Mouse (Mus musculus) stomach, embryonic 14.5 days (tissue): ENCODE measurements around the gene Gatm. TPM values are rescaled to one million over a fixed set of nuclear protein-coding genes. Genes with fewer than 3 reads are reported as not detected.

Experiments used
- ATAC-seq: fragments of 200-750 bp; cut with Nextera tagmentation; 2 replicates; pipeline ENCODE4 v1.8.0; 2017; ENCODE audit warnings: low read depth, moderate TSS enrichment; ENCODE audit not compliant: insufficient number of reproducible peaks, insufficient read depth, low FRiP score
- H3K27ac ChIP-seq: fragments of 300-500 bp; sonication (generic); 2 replicates; pipeline ENCODE4 v1.5.1; 2014; ENCODE audit warnings: mild to moderate bottlenecking, low read length, moderate library complexity, mixed read lengths
- H3K27me3 ChIP-seq: fragments of 300-500 bp; sonication (generic); 2 replicates; pipeline ENCODE4 v1.6.1; 2014; ENCODE audit warnings: low read length, control low read depth, mixed read lengths; ENCODE audit not compliant: control insufficient read depth, insufficient read depth
- H3K36me3 ChIP-seq: fragments of 300-500 bp; sonication (generic); 2 replicates; pipeline ENCODE4 v1.6.1; 2014; ENCODE audit warnings: mild to moderate bottlenecking, control low read depth, low read length, moderate library complexity, mixed read lengths; ENCODE audit not compliant: control insufficient read depth, insufficient read depth
- H3K4me1 ChIP-seq: fragments of 300-500 bp; sonication (generic); 2 replicates; pipeline ENCODE4 v1.6.1; 2014; ENCODE audit warnings: low read length, control low read depth, mixed read lengths; ENCODE audit not compliant: control insufficient read depth, insufficient read depth
- H3K4me2 ChIP-seq: fragments of 300-500 bp; sonication (generic); replicated peaks from 2 replicates; pipeline ENCODE4 v1.6.1; 2014; ENCODE audit warnings: low read depth, low read length, control low read depth
- H3K4me3 ChIP-seq: fragments of 300-500 bp; sonication (generic); 2 replicates; pipeline ENCODE4 v1.5.1; 2014; ENCODE audit warnings: low read depth, low read length, control low read depth
- H3K9ac ChIP-seq: fragments of 300-500 bp; sonication (generic); replicated peaks from 2 replicates; pipeline ENCODE4 v1.6.1; 2014; ENCODE audit warnings: low read depth, mild to moderate bottlenecking, control low read depth, low read length, moderate library complexity, mixed read lengths
- H3K9me3 ChIP-seq: fragments of 300-500 bp; sonication (generic); 2 replicates; pipeline ENCODE4 v1.6.1; 2016; ENCODE audit warnings: low read depth, low read length, control low read depth; ENCODE audit not compliant: control insufficient read depth
- WGBS: fragments of 180-500 bp; shearing (Covaris S2); extraction: QIAGEN DNeasy Blood & Tissue Kit; methylation state at CpG from one replicate; pipeline ENCODE4 v1.1.7; 2014; 5-methylcytosine and 5-hydroxymethylcytosine counted together
- polyA plus RNA-seq: library from polyadenylated mRNA; unstranded; fragments of >200 nt; fragmentation: Nextera tagmentation; extraction: Ambion mirVana; gene quantifications from 2 replicates; pipeline ENCODE4 v1.2.1, GENCODE M21; 2014

The Gatm gene
- polyA plus RNA-seq, 1 experiment from 2014 or later = 11.2 TPM

DNA sequence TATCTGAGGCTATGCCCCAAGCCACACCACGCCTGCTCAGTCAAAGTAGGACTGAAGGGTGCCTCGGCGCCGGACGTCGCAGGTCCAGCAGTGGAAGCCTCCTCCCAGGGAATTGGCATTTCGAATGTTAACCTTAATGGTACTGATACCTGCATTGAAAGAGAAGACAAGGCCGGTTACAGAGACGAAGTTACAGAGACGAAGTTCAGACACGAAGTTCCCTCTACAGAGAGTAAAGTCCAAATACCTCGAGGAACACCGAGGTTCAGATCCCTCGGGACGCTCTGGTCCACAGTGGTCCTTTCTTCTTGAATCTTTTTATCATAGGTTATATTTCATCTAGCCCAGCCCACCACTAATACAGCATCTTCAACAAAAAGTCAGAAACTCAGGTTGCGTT is 15.6 kb downstream of the Gatm start:
- Histone ChIP-seq H3K4me2 (no peak overlapping the region), H3K4me3 (no peak overlapping the region), H3K27me3 (no peaks in the 10 kb centered on the region), H3K4me1 (no peaks in the 10 kb centered on the region), H3K36me3 (no peaks in the 10 kb centered on the region), H3K9ac (no peak overlapping the region), H3K9me3 (no peaks in the 10 kb centered on the region), H3K27ac (no peak overlapping the region)
- WGBS = 89% methylated on average over 16 of the region's 16 CpGs
- no peak for ATAC-seq

DNA sequence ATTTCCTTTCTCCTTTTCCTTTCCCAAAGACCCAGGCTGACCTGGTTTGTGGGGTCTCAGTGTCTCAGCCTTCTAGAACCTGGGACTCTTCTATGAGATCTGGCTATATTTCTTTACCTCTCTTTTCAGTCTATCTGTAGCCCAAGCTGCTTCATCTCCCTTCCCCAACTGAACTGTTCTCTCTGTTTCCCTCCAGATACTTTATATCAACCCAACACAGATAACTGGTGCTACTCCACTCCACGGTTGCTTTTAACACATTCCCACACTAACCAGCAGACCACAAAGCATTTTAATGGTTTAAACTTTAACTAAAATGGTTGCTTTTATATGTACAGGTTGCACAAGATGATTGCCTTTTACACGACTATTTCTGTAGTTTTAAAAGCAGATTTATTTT is 19.9 kb downstream of the Gatm start:
- Histone ChIP-seq H3K9ac (no peak overlapping the region), H3K9me3 (no peaks in the 10 kb centered on the region), H3K4me2 (no peak overlapping the region), H3K36me3 (no peaks in the 10 kb centered on the region), H3K4me1 (no peaks in the 10 kb centered on the region), H3K27me3 (no peaks in the 10 kb centered on the region), H3K4me3 (no peak overlapping the region), H3K27ac (no peak overlapping the region)
- WGBS = 52% methylated on average over 2 of the region's 2 CpGs
- ATAC-seq = no peak

DNA sequence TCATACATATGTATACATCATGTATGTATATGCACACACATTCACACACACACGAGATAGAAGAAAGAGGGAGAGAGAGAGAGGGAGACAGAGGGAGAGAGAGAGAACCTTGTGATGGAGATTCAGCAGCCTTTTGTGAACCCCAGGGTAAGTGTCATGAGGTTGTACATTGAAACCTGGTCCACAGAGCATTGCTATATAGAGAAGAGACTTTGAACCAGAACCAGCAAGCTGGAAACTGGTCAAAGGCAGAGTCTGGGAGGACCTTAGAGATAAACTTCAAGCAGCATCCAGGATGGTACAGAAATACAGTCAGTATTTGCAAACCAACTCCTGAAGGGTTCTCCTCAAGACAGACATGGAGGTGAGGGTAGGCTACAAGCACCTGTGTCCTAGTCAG is 20.8 kb downstream of the Gatm start:
- no peak overlapping the region for H3K27ac ChIP-seq
- no peaks in the 10 kb centered on the region for H3K4me1 ChIP-seq
- H3K4me2 ChIP-seq = no peak overlapping the region
- no peaks in the 10 kb centered on the region for H3K9me3 ChIP-seq
- no peaks in the 10 kb centered on the region for H3K27me3 ChIP-seq
- H3K4me3 ChIP-seq = no peak overlapping the region
- H3K9ac ChIP-seq = no peak overlapping the region
- WGBS = 95% methylated on average over 1 of the region's 1 CpGs
- ATAC-seq = no peak
- H3K36me3 ChIP-seq = no peaks in the 10 kb centered on the region

DNA sequence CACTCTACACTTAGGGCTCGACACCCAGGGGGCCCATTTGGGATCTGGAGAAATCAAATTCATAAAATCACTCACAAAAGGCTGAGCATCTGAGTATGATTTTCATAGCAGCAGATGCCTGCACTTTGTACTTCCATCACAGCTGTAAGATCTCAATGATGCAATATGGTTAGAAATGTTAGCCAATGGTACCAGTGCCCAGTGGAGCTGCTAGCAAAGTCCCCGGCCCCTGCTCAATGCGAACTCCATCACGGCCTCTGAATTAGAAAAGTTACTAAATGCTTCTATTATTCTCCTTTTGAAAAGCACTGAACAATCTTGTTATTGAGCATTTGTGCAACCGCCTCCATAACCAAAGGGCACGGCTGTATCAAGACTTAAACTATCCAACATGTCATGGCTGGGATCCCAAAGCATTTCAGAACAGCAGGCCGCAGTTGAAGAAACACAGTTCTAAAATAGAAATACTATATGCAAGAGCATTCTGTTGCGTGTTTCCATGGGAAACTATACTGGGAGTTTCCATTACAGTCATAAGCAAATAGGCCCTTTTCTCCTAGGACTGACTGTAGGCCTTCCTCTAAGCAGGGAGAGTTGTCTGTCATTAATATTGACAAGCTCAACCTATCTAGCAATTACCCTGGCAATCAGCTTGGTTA is 23.1 kb downstream of the Gatm start:
- Histone ChIP-seq H3K27ac (no peak overlapping the region), H3K36me3 (no peaks in the 10 kb centered on the region), H3K9me3 (no peaks in the 10 kb centered on the region), H3K4me1 (no peaks in the 10 kb centered on the region), H3K4me2 (no peak overlapping the region), H3K4me3 (no peak overlapping the region), H3K9ac (no peak overlapping the region), H3K27me3 (no peaks in the 10 kb centered on the region)
- no peak for ATAC-seq
- 85% methylated on average over 8 of the region's 8 CpGs for WGBS

DNA sequence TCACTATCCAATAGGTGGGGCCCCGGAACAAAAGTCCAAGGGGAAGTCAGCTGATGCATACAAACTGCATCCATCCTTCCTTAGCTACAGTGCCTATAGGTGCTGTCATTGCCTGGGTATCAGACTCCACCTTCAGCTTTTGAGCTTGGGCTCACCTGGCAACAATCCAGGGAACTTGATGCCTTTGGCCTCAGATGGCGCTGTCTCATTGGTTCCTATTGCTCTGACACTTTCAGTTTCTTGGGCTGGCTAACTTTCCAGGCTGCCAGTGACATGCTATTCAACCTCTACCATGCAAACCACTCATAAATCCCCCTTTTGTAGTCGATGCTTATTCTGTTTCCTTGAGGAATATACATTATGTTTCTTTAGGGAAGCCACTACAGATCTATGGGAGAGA is 24.8 kb downstream of the Gatm start:
- Histone ChIP-seq H3K27ac (no peak overlapping the region), H3K27me3 (no peaks in the 10 kb centered on the region), H3K9ac (no peak overlapping the region), H3K9me3 (no peaks in the 10 kb centered on the region), H3K36me3 (no peaks in the 10 kb centered on the region), H3K4me1 (0 out of 2 replicates have a peak, but pooled peaks cover under 1% of the 10 kb centered on the region), H3K4me3 (no peak overlapping the region), H3K4me2 (no peak overlapping the region)
- WGBS = 68% methylated on average over 3 of the region's 3 CpGs
- ATAC-seq = no peak

DNA sequence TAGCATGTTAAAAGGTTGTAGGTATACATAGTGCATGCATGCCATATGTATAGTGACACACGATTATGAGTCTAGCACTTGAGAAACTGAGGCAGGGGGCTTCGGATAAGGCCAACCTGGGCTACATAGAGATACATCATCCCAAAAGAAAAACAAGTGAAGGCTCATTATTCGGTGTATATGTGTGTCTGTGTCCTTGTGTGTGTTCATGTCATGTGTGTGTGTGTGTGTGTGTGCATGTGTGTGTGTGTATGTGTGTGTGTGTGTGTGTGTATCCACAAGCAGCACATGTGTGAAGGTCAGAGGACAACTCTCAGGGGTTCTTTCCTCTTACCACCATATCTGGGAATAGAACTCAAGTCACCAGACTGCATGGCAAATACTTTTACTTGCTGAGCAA is 28.8 kb downstream of the Gatm start:
- Histone ChIP-seq H3K27ac (no peak overlapping the region), H3K4me2 (no peak overlapping the region)

DNA sequence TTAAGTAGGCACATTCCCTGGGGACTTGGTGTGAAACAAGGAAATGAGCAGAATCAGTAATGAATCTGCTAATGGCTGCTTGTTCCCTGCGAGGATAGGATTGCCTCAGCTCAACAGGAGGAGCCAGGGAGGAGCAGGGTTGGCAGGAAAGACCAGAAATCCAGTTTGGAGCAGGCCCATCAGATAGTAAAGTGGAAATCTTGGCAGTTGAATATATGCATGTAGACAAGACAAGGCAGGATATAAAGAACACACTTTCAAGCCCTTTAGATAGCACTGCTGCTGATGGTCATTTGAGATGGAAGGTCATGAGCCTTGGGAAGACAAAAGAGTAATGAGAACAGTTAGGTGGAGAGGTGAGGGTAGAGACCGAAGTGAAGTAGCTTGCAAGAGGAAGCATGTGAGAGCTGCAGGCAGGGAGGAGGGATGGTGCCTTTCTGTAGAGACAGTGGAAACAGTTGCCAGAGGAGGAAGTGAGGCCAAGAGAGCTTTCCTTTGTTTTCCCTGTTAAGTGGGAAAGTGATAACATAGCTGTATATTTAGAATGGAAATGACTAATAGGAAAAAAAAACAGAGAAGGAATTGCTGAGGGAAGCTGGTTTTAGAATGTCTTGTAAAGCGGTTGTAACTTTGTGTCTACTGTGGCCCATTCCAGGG is 29.6 kb downstream of the Gatm start:
- WGBS = 58% methylated on average over 3 of the region's 3 CpGs

More for the DNA sequence above, 28.8 kb downstream of the Gatm start:
- H3K9me3 ChIP-seq = no peaks in the 10 kb centered on the region
- no peak for ATAC-seq
- H3K4me3 ChIP-seq = no peak overlapping the region
- H3K36me3 ChIP-seq = no peaks in the 10 kb centered on the region
- 88% methylated on average over 3 of the region's 3 CpGs for WGBS
- H3K9ac ChIP-seq = no peak overlapping the region
- no peaks in the 10 kb centered on the region for H3K27me3 ChIP-seq
- H3K4me1 ChIP-seq = 0 out of 2 replicates have a peak, but pooled peaks cover 2% of the 10 kb centered on the region

DNA sequence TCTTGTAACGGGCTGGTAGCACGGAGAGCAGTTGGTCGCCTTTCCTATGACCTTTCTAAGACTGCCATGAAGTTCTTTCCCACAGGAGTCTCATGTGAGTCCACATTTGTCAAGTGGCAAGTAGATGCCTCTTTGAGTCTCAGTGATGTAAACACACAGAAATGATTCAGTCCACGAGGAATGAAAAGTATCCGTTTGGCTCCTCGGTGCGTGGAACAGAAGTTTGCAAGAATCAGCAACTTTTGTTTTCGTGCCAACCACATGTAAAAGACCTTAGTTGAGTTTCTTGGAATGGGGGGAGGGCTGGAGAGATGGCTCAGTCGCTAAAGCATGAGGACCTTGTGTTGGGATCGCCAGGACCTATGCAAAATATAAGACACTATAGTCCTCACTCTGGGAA is 30.7 kb downstream of the Gatm start:
- WGBS = 42% methylated on average over 10 of the region's 10 CpGs
- H3K27me3 ChIP-seq = no peaks in the 10 kb centered on the region
- no peak overlapping the region for H3K4me3 ChIP-seq

More for the DNA sequence above, 29.6 kb downstream of the Gatm start:
- Histone ChIP-seq H3K9ac (no peak overlapping the region), H3K4me2 (no peak overlapping the region), H3K27ac (0 out of 2 replicates have a peak overlapping the region, but pooled peaks have one; percentile 11), H3K4me1 (0 out of 2 replicates have a peak, but pooled peaks cover 2% of the 10 kb centered on the region), H3K9me3 (no peaks in the 10 kb centered on the region), H3K27me3 (no peaks in the 10 kb centered on the region), H3K36me3 (no peaks in the 10 kb centered on the region), H3K4me3 (no peak overlapping the region)
- ATAC-seq = no peak

More for the DNA sequence above, 30.7 kb downstream of the Gatm start:
- no peak overlapping the region for H3K4me2 ChIP-seq
- H3K36me3 ChIP-seq = no peaks in the 10 kb centered on the region
- H3K27ac ChIP-seq = no peak overlapping the region
- no peaks in the 10 kb centered on the region for H3K9me3 ChIP-seq
- H3K9ac ChIP-seq = no peak overlapping the region
- H3K4me1 ChIP-seq = 0 out of 2 replicates have a peak, but pooled peaks cover 8% of the 10 kb centered on the region
- no peak for ATAC-seq
